Mouse (Mus musculus) liver, embryonic 12.5 days (tissue): Measurements from ENCODE around the gene Lrrc31. TPM values are rescaled to one million over a fixed set of nuclear protein-coding genes. Genes with fewer than 3 reads are reported as not detected.

Experiments
- ATAC-seq: fragments of 200-750 bp; cut with Nextera tagmentation; 2 replicates; pipeline ENCODE4 v1.8.0; 2017; ENCODE audit warnings: moderate number of reproducible peaks, mild to moderate bottlenecking, moderate library complexity
- H3K27ac ChIP-seq: fragments of 300-500 bp; sonication (generic); 2 replicates; pipeline ENCODE4 v1.5.1; 2016; ENCODE audit warnings: mild to moderate bottlenecking
- H3K27me3 ChIP-seq: fragments of 300-500 bp; sonication (generic); replicated peaks from 2 replicates; pipeline ENCODE4 v1.6.1; 2016; ENCODE audit warnings: mild to moderate bottlenecking, moderate library complexity
- H3K36me3 ChIP-seq: fragments of 300-500 bp; sonication (generic); 2 replicates; pipeline ENCODE4 v1.6.1; 2016; ENCODE audit warnings: mild to moderate bottlenecking, moderate library complexity
- H3K4me1 ChIP-seq: fragments of 300-500 bp; sonication (generic); 2 replicates; pipeline ENCODE4 v1.6.1; 2016
- H3K4me2 ChIP-seq: fragments of 300-500 bp; sonication (generic); 2 replicates; pipeline ENCODE4 v1.6.1; 2016; ENCODE audit warnings: mild to moderate bottlenecking, moderate library complexity
- H3K4me3 ChIP-seq: fragments of 300-500 bp; sonication (generic); 2 replicates; pipeline ENCODE4 v1.5.1; 2016; ENCODE audit warnings: mild to moderate bottlenecking, moderate library complexity
- H3K9ac ChIP-seq: fragments of 300-500 bp; sonication (generic); 2 replicates; pipeline ENCODE4 v1.6.1; 2016; ENCODE audit warnings: mild to moderate bottlenecking, moderate library complexity
- H3K9me3 ChIP-seq: fragments of 300-500 bp; sonication (generic); replicated peaks from 2 replicates; pipeline ENCODE4 v1.6.1; 2016; ENCODE audit warnings: mild to moderate bottlenecking, moderate library complexity
- WGBS: fragments of 180-500 bp; shearing (Covaris S2); methylation state at CpG from one replicate; pipeline ENCODE4 v1.1.7; 2016; ENCODE audit not compliant: insufficient replicate concordance; 5-methylcytosine and 5-hydroxymethylcytosine counted together
- polyA plus RNA-seq: library from polyadenylated mRNA; unstranded; fragments of >200 nt; fragmentation: Nextera tagmentation; extraction: Ambion mirVana; gene quantifications from 2 replicates; pipeline ENCODE4 v1.2.1, GENCODE M21; 2016

Gene Lrrc31
- polyA plus RNA-seq, 1 experiment from 2014 or later: not detected

DNA sequence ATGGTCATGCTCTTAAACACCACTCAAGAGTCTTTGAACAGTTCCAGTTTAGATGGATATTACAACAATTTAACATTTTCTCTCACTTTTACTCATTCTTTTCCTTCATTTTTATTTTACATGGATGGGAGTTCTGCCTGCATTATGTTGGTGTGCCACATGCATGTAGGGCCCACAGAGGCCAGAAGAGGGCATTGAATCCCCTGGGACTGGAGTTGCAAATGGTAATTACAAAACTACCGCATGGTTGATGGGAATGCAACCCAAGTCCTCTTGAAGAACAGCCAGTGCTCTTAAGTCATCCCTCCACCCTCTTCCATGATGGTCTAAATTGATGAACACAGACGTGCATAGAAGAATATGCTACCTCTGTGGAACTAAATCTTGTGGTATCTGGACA lies 22.8 kb upstream of the Lrrc31 start:
- no peaks in the 10 kb centered on the region for H3K9me3 ChIP-seq
- no peaks in the 10 kb centered on the region for H3K36me3 ChIP-seq
- WGBS: 65% methylated on average over 2 of the region's 2 CpGs
- H3K27me3 ChIP-seq: no peaks in the 10 kb centered on the region
- H3K4me3 ChIP-seq: no peak overlapping the region
- H3K4me2 ChIP-seq: no peak overlapping the region
- H3K4me1 ChIP-seq: no peaks in the 10 kb centered on the region
- H3K27ac ChIP-seq: no peak overlapping the region
- no peak for ATAC-seq
- no peak overlapping the region for H3K9ac ChIP-seq

DNA sequence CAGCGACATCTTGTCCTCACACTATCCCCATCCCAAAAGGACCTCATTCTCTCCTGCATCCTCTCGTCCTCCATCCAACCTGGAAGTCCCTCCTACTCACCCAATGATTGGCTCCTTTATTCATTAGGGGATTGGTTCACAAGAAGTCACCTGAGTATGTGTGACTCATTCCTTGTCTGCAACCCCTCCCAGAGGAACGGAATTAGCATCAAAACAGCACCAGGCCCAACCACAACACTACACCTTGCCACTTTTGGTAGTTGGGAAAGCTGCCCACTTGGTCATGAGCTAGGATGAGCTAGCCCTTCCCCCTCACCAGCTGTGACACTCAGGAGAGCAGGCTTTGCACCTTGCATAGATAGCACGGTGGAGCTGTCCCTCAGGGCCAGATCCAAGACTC lies 22.4 kb upstream of the Lrrc31 start:
- WGBS: 62% methylated on average over 4 of the region's 4 CpGs
- H3K4me3 ChIP-seq: no peak overlapping the region

DNA sequence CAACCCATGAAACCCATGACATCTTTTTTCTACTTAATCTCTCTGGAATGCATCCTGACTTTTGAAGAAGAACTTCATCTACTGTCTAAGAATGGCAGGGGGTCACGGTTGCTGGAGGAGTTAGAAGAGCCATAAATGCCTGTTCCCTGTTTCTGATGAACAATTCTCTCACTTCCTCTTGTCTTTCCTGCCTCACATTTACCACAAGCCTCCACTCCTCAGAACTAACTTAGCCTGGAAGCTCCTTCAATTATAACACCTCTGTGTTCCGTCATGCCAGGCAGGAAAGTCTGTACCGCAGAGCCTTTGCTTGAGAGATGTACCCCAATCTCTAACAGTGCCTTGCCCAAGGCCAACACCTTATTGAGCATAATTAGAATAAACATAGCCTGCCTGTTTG lies 19.0 kb upstream of the Lrrc31 start:
- H3K27me3 ChIP-seq: 0 out of 2 replicates have a peak, but pooled peaks cover 4% of the 10 kb centered on the region
- no peaks in the 10 kb centered on the region for H3K9me3 ChIP-seq
- no peak for ATAC-seq
- H3K4me1 ChIP-seq: no peaks in the 10 kb centered on the region
- H3K36me3 ChIP-seq: no peaks in the 10 kb centered on the region
- H3K27ac ChIP-seq: no peak overlapping the region
- WGBS: 50% methylated on average over 3 of the region's 3 CpGs
- no peak overlapping the region for H3K4me3 ChIP-seq
- no peak overlapping the region for H3K4me2 ChIP-seq
- H3K9ac ChIP-seq: no peak overlapping the region

More for the DNA sequence above, 22.4 kb upstream of the Lrrc31 start:
- Histone ChIP-seq H3K9ac (no peak overlapping the region), H3K36me3 (no peaks in the 10 kb centered on the region), H3K4me1 (no peaks in the 10 kb centered on the region), H3K27me3 (no peaks in the 10 kb centered on the region), H3K9me3 (no peaks in the 10 kb centered on the region), H3K4me2 (no peak overlapping the region), H3K27ac (no peak overlapping the region)
- no peak for ATAC-seq

DNA sequence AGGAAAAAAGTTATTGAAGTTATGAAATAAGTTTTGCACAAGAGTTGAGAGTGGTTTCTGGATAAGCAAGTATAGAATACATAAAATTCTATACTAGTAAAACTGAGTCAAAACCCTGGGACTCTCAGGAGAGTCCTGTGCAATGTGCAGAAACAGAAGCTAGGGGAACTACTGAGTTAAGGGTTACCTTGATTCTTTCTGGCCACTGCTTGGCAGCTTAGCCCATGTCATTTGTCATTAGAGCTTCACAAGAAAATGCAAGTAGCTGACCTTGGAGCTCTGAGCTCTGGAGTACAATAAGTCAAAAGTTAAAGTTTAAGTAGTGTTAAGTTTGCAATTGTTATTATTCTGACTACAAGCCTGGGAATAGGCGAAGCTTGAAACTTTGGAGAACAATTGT lies 13.7 kb upstream of the Lrrc31 start:
- H3K27ac ChIP-seq: no peak overlapping the region
- no peak overlapping the region for H3K4me2 ChIP-seq
- no peaks in the 10 kb centered on the region for H3K36me3 ChIP-seq
- H3K9me3 ChIP-seq: no peaks in the 10 kb centered on the region
- H3K9ac ChIP-seq: no peak overlapping the region
- ATAC-seq: no peak
- H3K4me3 ChIP-seq: no peak overlapping the region
- peaks cover 12% of the 10 kb centered on the region; the same call in 1 of the 2 replicates for H3K27me3 ChIP-seq
- WGBS: 68% methylated on average over 1 of the region's 1 CpGs
- H3K4me1 ChIP-seq: no peaks in the 10 kb centered on the region

DNA sequence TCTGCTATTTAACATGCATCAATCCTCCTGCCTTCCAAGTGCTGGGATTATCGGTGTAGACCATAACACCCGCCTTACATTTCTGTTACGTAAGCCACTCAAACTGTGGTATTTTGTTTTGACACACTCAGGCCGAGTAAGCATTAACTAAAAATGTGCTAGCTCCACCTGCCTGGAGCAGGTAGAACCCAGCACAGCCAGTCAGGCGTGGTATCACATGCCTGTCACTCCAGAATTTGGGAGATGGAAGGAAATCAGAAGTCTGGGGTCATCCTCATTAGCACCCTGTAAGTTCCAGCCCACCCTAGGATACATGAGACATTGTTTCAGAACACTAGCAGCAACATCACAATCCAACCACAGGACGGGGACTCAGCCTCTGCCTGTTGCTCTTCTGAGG lies 10.5 kb upstream of the Lrrc31 start:
- Histone ChIP-seq H3K4me3 (no peak overlapping the region), H3K9me3 (no peaks in the 10 kb centered on the region), H3K27ac (no peak overlapping the region), H3K4me2 (no peak overlapping the region), H3K4me1 (peaks cover 17% of the 10 kb centered on the region), H3K9ac (no peak overlapping the region), H3K27me3 (peaks cover 12% of the 10 kb centered on the region; the same call in 1 of the 2 replicates), H3K36me3 (no peaks in the 10 kb centered on the region)
- no peak for ATAC-seq
- 56% methylated on average over 6 of the region's 6 CpGs for WGBS

DNA sequence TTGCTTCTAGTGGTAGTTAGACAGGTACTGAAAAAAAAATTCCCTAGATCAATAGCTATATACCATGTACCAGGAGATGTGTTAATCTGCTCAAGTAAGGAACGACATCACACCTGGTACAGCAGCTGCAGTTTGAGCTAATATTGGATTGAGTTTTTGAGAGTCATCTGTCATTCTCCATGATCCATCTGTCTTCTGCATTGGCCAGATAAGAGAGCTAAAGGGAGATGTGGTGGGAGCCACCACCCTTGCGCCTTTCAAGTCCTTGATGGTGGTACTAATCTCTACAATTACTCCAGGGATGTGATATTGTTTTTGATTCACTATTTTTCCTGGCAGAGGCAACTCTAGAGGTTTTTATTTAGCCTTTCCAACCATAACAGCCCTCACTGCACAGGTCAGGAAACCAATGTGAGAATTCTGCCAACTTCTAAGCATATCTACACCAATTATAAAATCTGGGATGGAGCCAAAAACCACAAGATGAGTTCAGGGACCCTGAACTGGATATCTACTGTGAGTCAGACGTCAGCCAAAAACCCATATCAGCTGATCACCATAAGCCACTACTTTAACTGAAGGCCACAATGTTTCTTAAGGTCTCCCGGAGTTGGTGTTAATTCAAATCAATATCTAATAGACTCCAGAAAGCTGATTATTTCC lies 7.1 kb upstream of the Lrrc31 start:
- H3K4me3 ChIP-seq: no peak overlapping the region
- H3K27me3 ChIP-seq: peaks cover 12% of the 10 kb centered on the region; the same call in 1 of the 2 replicates
- H3K27ac ChIP-seq: no peak overlapping the region
- no peak overlapping the region for H3K4me2 ChIP-seq
- no peaks in the 10 kb centered on the region for H3K36me3 ChIP-seq
- peak; percentile 63 for ATAC-seq
- H3K9ac ChIP-seq: no peak overlapping the region
- 20% methylated on average over 4 of the region's 4 CpGs for WGBS
- no peaks in the 10 kb centered on the region for H3K9me3 ChIP-seq
- H3K4me1 ChIP-seq: peaks cover 17% of the 10 kb centered on the region

DNA sequence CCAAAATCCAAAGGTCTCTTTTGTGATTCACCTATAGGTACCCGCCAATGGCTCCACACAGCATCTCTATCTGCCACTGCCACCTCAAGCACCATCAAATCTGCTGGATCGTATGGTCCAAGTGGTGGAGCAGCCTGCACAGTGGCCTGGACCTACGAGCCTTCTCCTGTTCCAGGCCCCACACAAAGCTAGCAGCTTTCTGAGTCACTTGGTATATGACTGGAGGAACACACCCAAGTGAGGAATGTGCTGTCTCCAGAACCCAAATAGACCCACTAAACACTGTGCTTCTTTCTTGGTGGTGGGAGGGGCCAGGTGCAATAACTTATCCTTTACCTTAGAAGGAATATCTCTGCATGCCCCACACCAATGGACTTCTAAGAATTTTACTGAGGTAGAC lies 6.3 kb upstream of the Lrrc31 start:
- H3K36me3 ChIP-seq: no peaks in the 10 kb centered on the region
- no peak overlapping the region for H3K9ac ChIP-seq
- H3K4me3 ChIP-seq: no peak overlapping the region
- H3K4me1 ChIP-seq: peaks cover 17% of the 10 kb centered on the region
- 69% methylated on average over 3 of the region's 3 CpGs for WGBS
- peaks cover 7% of the 10 kb centered on the region; the same call in 1 of the 2 replicates for H3K27me3 ChIP-seq
- no peak overlapping the region for H3K27ac ChIP-seq
- no peak for ATAC-seq
- no peak overlapping the region for H3K4me2 ChIP-seq
- H3K9me3 ChIP-seq: no peaks in the 10 kb centered on the region

DNA sequence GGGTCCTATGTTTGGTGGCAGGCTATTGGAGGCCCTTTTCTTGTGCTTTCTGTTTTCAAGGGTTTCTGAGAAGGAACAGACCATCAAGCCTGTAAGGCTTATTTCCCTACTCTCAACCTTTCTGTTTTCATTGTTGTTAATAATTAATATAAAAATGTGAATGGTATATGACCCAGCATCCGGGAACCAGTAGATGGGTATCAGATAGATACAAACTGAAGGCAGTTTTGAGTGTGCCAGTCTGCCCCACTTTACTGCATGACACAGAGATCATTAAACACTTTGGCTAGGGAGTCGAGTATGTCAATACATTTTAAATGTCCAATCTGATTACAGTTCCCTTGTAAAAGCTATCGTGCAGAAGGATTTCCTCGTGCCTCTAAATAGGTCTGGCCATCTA lies 1.8 kb downstream of the Lrrc31 start:
- no peaks in the 10 kb centered on the region for H3K36me3 ChIP-seq
- no peak for ATAC-seq
- H3K9ac ChIP-seq: no peak overlapping the region
- H3K4me1 ChIP-seq: no peaks in the 10 kb centered on the region
- no peak overlapping the region for H3K4me3 ChIP-seq
- no peak overlapping the region for H3K4me2 ChIP-seq
- WGBS: 64% methylated on average over 4 of the region's 4 CpGs
- no peaks in the 10 kb centered on the region for H3K9me3 ChIP-seq
- no peak overlapping the region for H3K27ac ChIP-seq
- no peaks in the 10 kb centered on the region for H3K27me3 ChIP-seq

DNA sequence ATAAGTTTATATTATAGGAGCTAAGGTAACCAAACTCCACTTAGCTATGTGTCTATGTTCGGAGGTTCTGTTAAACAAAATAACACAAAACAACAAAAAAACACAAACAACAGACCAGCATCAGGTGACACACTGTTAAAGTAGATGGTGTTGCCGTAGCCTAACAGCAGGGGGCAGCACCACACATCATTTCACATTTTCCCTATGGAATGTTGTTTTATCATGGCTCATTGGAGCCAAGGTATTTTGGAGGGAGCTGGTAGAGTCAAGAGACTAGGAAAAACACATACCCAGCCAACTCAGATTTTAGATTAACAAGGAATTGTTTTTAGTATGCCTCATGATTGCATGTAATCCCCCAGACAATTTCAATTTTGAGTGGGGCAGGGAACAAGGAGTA lies 3.3 kb downstream of the Lrrc31 start:
- Histone ChIP-seq H3K9ac (no peak overlapping the region), H3K9me3 (no peaks in the 10 kb centered on the region), H3K36me3 (no peaks in the 10 kb centered on the region), H3K4me3 (no peak overlapping the region), H3K27me3 (no peaks in the 10 kb centered on the region), H3K4me2 (no peak overlapping the region), H3K27ac (no peak overlapping the region), H3K4me1 (no peaks in the 10 kb centered on the region)
- 18% methylated on average over 2 of the region's 2 CpGs for WGBS
- no peak for ATAC-seq

DNA sequence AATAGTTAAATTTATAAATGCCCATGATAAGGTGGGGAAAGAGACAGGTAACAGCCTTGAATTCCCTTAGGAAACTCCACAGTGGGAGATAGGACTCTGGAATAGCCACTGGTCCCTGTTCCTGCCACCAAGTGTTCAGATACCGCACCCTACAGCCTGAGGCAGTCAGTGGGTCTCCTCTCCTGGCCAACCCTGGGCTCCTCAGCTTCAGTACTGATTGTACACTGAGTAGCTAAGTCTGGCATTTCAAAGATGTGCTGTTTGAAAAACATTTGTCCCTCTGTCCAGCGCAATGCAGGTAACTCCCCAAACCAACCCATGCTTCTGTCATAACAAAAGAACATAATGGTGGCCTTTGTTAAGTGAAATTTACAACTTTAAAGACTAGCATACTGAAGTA lies 4.0 kb downstream of the Lrrc31 start:
- Histone ChIP-seq H3K9ac (no peak overlapping the region), H3K9me3 (no peaks in the 10 kb centered on the region), H3K4me1 (no peaks in the 10 kb centered on the region), H3K27me3 (no peaks in the 10 kb centered on the region), H3K4me3 (no peak overlapping the region), H3K27ac (no peak overlapping the region), H3K4me2 (no peak overlapping the region), H3K36me3 (no peaks in the 10 kb centered on the region)
- 75% methylated on average over 2 of the region's 2 CpGs for WGBS
- ATAC-seq: no peak

DNA sequence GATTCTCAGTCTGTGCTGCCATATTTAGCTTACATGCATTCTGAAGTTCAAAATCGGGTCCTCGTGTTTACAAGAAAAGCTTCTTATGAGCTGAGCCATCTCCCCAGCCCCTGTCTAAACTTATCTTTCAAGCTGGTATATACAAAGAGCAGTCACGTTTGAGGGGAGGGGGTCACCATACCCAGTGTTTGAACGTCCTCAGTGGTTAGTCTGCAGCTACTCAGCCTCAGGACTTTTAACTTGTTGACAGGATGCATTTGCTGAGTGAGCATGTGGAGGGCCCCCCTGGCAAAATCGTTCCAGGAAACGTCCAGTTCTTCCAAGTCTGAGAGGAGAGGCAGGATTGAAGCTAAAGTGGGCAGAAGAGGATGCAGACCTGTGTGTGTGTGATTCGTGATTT lies 8.7 kb downstream of the Lrrc31 start:
- Histone ChIP-seq H3K27ac (no peak overlapping the region), H3K4me3 (no peak overlapping the region), H3K4me1 (no peaks in the 10 kb centered on the region), H3K36me3 (no peaks in the 10 kb centered on the region), H3K9ac (no peak overlapping the region), H3K27me3 (no peaks in the 10 kb centered on the region), H3K4me2 (no peak overlapping the region), H3K9me3 (no peaks in the 10 kb centered on the region)
- WGBS: 44% methylated on average over 7 of the region's 7 CpGs
- no peak for ATAC-seq

DNA sequence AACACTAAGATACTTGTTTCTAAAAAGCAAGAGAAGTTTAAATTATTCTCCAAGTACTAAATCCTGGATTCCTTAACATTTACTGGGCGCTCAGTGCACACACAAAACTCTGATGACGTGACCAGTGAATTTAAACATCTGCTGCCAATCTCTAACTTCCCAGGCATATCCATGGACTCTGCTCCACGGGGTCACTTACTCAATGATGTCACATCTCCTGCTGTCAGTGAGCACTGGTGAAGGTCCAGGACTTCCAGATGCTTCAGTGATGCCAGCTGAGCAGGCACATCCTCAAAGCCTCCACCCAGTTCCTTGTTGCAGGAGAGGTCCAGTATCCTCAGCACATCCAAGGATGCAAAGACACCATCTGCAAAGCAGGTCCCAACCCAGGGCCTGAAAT lies 12.4 kb downstream of the Lrrc31 start:
- Histone ChIP-seq H3K4me3 (no peak overlapping the region), H3K9ac (no peak overlapping the region), H3K36me3 (no peaks in the 10 kb centered on the region), H3K27ac (no peak overlapping the region), H3K4me1 (0 out of 2 replicates have a peak, but pooled peaks cover 6% of the 10 kb centered on the region), H3K9me3 (no peaks in the 10 kb centered on the region), H3K4me2 (no peak overlapping the region), H3K27me3 (no peaks in the 10 kb centered on the region)
- WGBS: 48% methylated on average over 3 of the region's 3 CpGs
- ATAC-seq: no peak

DNA sequence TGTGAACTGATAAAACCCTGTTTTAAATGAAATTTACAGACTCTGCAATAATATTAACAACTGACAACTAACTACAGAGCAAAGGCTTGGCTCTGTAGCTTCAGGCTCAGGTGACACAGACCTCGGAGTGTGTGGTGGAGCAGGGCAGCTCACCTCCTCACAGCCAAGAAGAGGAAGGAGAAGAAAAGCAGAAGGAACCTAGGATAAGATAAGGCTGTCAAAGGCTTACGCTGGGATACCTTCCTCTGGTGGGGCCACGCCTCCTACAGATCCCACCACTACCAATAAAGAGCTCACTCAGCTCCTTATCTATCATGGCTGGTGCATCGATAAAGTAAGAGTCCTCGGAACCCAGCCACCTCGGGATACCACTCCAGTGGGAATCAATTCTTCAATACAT lies 16.5 kb downstream of the Lrrc31 start:
- no peaks in the 10 kb centered on the region for H3K27me3 ChIP-seq
- H3K9me3 ChIP-seq: no peaks in the 10 kb centered on the region
- ATAC-seq: no peak
- WGBS: 14% methylated on average over 6 of the region's 6 CpGs
- 0 out of 2 replicates have a peak, but pooled peaks cover 6% of the 10 kb centered on the region for H3K4me1 ChIP-seq
- H3K4me2 ChIP-seq: no peak overlapping the region
- H3K36me3 ChIP-seq: no peaks in the 10 kb centered on the region
- H3K27ac ChIP-seq: no peak overlapping the region
- no peak overlapping the region for H3K4me3 ChIP-seq
- no peak overlapping the region for H3K9ac ChIP-seq
